Mouse (Mus musculus): ENCODE measurements around the gene Prune2.

Prune2 gene

GRCm38 (mm10) chr19:17210541-17210940 is 254.6 kb downstream of the Prune2 start:
- DNase-seq = no peak

- no peak for DNase-seq
Measured at GRCm38 (mm10) chr19:17214896-17215520, 259.1 kb downstream of the Prune2 start.

- no peak for DNase-seq
Measured at GRCm38 (mm10) chr19:17218195-17218594, 262.3 kb downstream of the Prune2 start.

GRCm38 (mm10) chr19:17223801-17224200 is 267.9 kb downstream of the Prune2 start:
- DNase-seq = no peak

- DNase-seq = no peak
Measured at GRCm38 (mm10) chr19:17225570-17226083, 269.7 kb downstream of the Prune2 start.

GRCm38 (mm10) chr19:17226096-17226495 is 270.2 kb downstream of the Prune2 start:
- no peak for DNase-seq

GRCm38 (mm10) chr19:17230013-17230412 is 274.1 kb downstream of the Prune2 start:
- no peak for DNase-seq

GRCm38 (mm10) chr19:17238471-17238870 is 282.6 kb downstream of the Prune2 start:
- no peak for DNase-seq

DNA sequence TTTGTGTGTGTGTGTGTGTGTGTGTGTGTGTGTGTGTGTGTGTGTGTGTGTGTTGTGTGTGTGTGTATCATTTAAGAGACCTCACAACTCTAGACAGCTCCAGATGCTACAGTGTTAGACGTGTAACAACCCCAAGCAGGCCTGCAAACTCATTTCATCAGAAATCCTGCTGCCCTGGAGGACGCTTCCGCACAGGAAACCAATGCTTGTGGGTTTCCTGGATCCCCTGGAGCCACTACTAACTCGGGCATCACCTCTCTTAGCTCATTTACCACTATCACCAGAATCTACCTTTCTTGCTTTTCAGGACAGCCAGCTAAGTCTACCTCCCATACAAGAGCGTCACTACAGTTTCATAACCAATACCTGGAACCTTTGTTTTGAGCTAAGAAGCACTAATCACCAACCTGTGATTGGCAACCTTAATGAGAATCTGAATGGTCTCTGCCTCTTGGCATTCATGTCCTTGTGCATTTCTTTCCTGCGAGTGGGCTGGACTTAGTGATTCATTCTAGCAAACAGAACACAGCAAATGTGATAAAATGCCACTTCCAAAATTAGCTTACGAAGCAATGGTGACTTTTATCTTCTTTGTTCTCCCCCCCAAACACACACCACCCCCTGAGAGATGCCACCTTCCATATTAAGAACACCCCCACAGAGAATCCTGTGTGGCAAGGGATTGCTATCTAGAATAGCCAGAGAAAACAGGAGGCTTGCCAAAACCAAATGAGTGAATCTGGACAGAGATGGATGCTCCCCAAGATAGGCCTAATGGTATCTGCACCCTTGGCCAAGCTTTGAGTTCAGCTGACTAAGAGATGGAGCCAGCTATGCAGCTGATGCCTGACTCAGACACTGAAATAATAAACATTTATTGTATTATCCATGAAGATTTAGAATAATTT is 284.5 kb downstream of the Prune2 start:
- no peak for DNase-seq

- DNase-seq = no peak
Measured at GRCm38 (mm10) chr19:17241206-17241605, 285.3 kb downstream of the Prune2 start.

DNA sequence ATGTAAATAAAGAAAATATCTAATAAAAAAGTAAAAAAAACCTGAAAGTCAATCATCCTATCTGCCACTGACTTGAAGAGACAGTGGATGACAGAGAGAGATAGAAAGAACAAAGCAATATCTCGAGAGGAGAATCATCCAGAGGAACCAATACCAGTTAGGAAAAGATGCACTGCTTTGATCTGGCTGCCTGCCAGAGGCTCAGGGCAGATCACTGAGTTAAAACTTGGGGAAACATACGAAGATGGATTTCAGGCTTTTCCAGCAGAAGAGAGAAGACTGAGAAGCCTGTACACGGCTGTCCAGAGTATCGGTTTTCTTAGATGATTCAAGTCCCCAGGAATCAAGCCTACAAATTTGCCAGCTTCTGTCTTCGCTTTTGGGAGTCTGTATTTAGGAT is 287.0 kb downstream of the Prune2 start:
- DNase-seq = no peak

DNA sequence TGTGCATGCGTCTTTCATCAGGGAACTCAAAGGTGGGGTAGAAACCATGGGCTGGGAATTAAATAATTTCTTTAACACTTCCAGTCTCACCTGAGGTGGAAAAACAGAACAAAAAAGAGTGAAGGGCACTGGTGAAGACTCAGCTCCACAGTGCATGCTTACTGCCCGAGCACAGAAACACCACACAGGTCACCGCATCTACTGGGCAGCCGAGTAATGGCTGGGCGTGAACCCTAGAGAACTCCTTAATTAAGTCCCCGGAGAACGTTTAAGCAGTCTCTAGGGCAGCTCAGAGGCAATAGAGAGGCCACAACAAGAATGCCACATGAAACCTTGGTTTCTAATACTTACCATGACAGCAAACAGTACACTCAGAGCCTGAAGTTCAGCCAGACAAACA is 288.6 kb downstream of the Prune2 start:
- no peak for DNase-seq

GRCm38 (mm10) chr19:17247352-17247925 is 291.5 kb downstream of the Prune2 start:
- DNase-seq = no peak

DNA sequence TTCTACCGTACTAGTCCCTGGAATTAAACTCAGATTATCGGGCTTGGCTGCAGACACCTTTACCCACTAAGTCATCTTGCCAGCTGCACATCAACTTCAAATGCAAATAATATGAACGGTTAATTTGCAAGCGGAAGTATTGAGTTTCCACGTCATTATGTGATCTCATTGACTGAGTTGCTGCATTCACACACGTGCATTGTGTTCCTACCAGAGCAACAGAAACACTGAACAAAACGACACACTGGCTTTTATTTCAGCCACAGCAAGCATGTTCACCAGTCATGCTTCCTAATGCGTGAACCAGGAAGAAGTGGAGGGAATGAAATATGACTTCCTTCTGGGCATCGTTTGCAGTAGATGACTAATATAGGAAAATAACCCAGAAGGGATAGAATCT is 293.8 kb downstream of the Prune2 start:
- DNase-seq = no peak

GRCm38 (mm10) chr19:17250801-17251200 is 294.9 kb downstream of the Prune2 start:
- no peak for DNase-seq

DNA sequence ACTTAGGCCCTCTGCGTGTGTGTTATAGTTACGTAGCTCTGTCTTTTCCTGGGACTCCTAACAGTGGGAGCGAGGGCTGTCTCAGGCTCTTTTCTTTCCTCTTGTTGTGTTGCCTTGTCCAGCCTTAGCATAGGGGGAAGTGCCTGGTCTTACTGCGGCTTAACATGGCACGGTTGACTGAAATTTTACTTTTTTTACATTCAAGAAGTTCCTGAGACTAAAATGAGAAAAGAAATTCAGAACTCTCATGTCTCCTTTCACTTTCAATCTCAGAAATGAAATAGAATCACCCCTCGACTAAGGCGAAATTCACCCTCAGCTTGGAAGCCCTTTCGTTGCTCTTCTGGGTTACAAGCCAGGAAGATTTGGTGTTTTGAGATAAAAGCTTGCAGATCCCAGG is 295.5 kb downstream of the Prune2 start:
- DNase-seq = no peak

DNA sequence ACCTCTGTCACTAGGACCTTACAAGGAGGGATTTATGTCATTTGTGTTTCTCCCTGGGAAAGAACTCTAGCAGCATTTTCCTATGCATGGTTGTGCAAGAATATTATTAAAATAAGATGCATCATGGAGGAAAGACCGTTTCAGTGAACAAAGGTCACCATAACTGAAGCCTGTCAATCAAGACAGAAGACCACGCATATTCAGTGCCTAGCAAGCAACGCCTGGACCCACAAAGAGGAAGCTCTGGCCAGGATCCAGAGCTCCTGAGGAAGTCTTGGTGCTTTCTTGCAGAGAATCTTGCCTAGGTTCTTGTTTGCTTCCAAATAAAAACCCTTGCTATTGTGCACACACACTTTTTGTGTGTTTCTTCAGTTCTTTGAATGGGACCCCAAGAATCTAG is 296.9 kb downstream of the Prune2 start:
- no peak for DNase-seq

DNA sequence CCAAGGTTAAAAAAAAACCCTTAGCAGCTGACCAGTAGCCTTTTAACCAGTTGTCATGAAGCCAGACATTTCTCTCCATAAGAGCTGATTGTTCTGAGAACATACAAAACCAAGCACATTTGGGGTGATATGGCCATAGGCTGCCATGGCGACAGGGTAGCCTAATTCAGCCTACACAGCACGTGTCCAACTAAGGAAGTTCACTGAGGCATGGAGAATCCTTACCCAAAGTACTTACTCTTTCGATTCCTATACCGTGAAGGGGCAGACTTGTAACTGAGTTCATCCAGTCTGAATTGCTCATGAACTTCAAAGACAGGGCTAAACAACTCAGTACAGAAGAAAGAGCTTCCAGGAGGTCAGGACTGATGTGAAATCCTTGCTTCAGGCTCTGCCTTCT is 299.6 kb downstream of the Prune2 start:
- no peak for DNase-seq

- peak; percentile 9 for DNase-seq
Measured at GRCm38 (mm10) chr19:17256388-17256787, 300.5 kb downstream of the Prune2 start.

GRCm38 (mm10) chr19:17256867-17257266 is 300.9 kb downstream of the Prune2 start:
- DNase-seq = no peak

- DNase-seq = no peak
Measured at GRCm38 (mm10) chr19:17263181-17263580, 307.3 kb downstream of the Prune2 start.

DNA sequence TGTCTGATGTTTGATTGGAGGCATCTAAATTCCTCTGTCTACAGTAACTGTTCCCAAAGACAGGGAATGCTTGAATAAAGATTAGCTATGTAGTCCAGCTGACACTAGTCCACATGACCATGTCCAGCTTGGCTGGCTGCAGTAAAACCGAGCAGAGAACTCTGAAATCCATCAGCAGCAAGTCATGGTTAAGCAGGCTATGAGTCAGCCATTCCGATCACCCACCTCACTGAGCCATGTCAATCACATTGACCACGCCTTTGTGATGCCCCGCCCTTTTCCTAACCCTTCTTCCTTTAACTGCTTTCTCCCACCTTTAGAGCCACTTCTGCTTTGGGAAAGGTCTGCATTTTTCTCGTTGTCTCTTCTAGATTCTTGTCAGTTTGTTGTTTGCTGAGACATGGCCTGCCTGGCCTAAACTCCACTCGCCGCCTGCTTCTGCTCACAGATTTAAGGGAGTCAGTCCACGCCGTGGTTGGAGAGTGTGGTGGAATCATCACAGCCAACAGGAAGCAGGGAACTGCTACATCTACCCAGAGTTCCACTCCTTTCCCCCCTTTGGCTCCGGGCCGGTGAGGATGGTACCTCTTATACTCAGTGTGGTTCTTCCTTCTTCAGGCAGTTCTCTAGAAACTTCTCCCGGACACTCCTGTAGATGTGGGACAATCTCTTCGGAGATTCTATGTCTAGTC is 307.9 kb downstream of the Prune2 start:
- DNase-seq = no peak
